Mouse (Mus musculus) heart, adult 8-10 months (tissue): ENCODE results near the gene Slc1a7. TPM values are rescaled to one million over a fixed set of nuclear protein-coding genes. Genes with fewer than 3 reads are reported as not detected.

Experiments used
- DNase-seq: peaks from one replicate; pipeline ENCODE4 v3.0.0; 2022; ENCODE audit warnings: low spot score
- total RNA-seq, 4 experiments: library from RNA; stranded (reverse); gene quantifications; 2 replicates each; pipeline ENCODE4 v1.2.4; 2022

Slc1a7 gene
- total RNA-seq, 4 experiments from 2014 or later, result 0.16 to 0.60 (median 0.41) TPM; not detected in 1

- no peak for DNase-seq
These were observed 83.6 kb downstream of the Slc1a7 start for GRCm38 (mm10) chr4:108051687-108052274.

DNA sequence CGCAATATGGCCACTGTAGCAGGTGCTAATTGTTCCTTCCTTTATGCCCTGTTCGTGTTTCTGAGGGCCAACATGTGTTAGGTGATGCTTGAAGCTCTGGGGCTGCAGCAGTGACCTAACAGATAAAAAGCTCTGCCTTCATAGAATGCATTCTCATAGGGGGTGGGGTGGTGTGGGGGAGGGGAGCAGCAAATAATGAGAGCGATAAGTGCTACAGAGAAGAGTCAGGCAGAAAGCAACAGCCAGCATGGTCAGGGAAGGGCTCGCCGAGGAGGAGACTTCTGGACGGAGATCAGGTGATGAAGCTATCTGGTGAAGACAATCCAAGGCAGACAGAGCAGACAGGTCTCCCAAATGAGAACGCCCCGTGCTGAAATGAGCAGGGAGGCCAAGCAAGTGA lies 84.5 kb downstream of the Slc1a7 start:
- no peak for DNase-seq

GRCm38 (mm10) chr4:108055873-108056272 lies 87.7 kb downstream of the Slc1a7 start:
- DNase-seq, result no peak

- no peak for DNase-seq
These were observed 89.1 kb downstream of the Slc1a7 start for GRCm38 (mm10) chr4:108057247-108057646.

DNA sequence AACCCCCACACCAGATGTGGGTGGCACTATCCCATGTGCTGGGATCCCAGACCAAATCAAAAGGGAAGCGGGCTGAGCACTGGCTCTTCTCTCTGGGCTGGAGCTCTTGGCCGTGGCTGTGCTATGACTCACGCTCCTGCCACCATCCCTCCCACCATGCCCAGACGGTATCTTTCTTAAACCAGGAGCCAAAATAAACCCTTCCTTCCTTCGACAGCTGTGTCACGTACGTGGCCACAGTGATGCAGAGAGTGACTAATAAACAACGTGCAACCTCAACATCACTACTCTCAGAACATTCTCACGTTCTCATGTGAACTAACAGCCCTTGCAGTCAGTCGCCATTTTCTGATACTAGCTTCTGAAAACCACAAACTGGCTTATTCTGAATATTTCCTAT lies 90.0 kb downstream of the Slc1a7 start:
- DNase-seq, result no peak

DNA sequence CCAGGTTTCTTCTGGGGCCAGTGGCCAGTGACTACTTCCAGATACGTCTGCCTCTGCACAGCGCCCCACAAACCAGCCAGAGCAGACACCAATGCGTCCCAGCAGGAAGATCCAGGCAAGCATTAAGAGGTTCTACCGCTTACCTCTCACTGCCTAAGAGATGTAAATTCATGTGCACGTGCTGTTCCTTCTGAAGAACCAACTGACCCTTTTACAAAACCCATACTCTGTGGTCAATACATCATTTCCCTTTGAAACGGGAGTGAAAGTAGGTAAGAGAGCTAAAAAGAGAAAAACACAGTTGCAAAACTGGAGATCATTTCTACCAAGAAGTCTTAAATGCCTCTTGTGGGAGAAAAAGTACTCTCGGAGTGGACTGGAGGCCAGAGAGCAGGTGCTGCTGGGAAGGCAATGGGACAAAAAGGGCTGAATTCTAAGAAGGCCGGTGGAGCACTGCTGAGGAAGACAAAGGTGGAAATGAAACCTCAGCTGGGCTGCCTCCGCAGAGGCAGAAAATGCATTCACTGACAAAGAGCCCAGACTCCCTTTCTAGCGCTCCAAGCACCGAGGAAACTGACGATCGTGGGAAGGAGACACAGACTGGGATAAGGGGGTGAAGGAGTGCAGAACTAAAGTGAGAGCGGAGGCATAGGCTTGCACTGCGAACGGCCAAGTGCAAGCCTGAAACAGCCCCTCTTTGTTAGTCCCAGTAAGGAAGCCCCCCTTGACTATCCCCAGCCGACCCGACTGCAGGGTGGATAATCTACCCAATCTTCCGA lies 91.7 kb downstream of the Slc1a7 start:
- DNase-seq, result no peak

GRCm38 (mm10) chr4:108060774-108061173 lies 92.6 kb downstream of the Slc1a7 start:
- DNase-seq, result no peak

GRCm38 (mm10) chr4:108062524-108062923 lies 94.4 kb downstream of the Slc1a7 start:
- no peak for DNase-seq

Other genes with a start within 250 kb of the Slc1a7 start
- gene Lrp8, start 166.1 kb upstream of the Slc1a7 start, total RNA-seq, result 1 to 10 TPM in 2 of 4 experiments, under 1 TPM in 2; 0.41 to 1.3 (median 1.1) TPM
- 10 to 100 TPM; 39.3 to 42.4 (median 41.4) TPM for gene Magoh, start 88.6 kb upstream of the Slc1a7 start, total RNA-seq
- 10 to 100 TPM; 46.1 to 56.8 (median 50.3) TPM for gene 0610037L13Rik, start 78.5 kb upstream of the Slc1a7 start, total RNA-seq
- 100 to 1,000 TPM; 273 to 347 (median 313) TPM for gene Cpt2, start 44.7 kb upstream of the Slc1a7 start, total RNA-seq
- gene Podn, start 128.1 kb downstream of the Slc1a7 start, total RNA-seq, result 10 to 100 TPM; 16.0 to 26.0 (median 19.9) TPM
- 100 to 1,000 TPM; 348 to 427 (median 386) TPM for gene Scp2, start 176.7 kb downstream of the Slc1a7 start, total RNA-seq
- gene Echdc2, start 197.1 kb downstream of the Slc1a7 start, total RNA-seq, result 10 to 100 TPM; 33.6 to 45.8 (median 37.9) TPM
- under 1 TPM in 2 of 4 experiments, not detected in 2; 0.13 to 0.20 TPM for gene Zyg11a, start 249.7 kb downstream of the Slc1a7 start, total RNA-seq